Mouse (Mus musculus): ENCODE data around the gene Megf11. TPM values are rescaled to one million over a fixed set of nuclear protein-coding genes. Genes with fewer than 3 reads are reported as not detected.
"Not testable (repeated sequence)": the region's sequence is repeated elsewhere in the genome, so short reads cannot be mapped to it uniquely, and the experiment has no call there.

The Megf11 gene
- total RNA-seq, 1 experiment from 2014 or later = 0.58 TPM

DNA sequence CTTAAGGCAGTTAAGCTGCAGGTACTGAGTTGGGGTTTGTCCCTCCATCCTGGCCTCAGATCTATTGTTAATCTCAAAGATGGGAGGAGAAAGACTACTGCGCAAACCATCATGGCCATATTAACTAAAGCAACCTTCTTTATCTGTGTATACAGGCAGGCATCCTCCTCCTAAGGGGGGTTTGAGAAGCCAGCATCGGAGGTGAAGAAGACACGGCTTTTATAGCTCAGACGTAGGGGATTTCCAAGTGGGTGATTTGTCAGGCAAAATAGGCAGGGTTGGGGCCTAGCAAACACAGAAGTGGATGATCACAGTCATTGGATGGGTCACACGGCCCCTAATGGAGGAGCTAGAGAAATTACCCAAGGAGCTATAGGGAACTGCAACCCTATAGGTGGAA is 271.2 kb downstream of the Megf11 start:
- no peak for ATAC-seq (ENCODE audit: extremely low read depth, insufficient number of reproducible peaks, low FRiP score, poor library complexity, severe bottlenecking)

DNA sequence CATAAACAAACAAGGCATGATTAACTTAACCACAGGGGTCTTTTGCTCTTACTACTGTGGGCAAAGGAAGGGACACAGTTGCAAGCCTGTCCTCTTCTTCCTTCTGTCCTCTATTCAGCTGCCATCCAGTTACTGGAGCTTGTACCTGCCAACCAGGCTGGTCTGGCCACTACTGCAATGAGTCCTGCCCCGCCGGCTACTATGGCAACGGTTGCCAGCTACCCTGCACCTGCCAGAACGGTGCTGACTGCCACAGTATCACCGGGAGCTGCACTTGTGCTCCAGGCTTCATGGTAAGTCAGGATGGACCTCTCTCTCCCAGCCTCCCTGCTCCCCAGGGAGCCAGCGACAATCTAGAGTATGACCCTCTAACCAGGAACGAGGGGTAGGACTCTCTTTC is 274.8 kb downstream of the Megf11 start:
- no peak for ATAC-seq (ENCODE audit: extremely low read depth, insufficient number of reproducible peaks, low FRiP score, poor library complexity, severe bottlenecking)

DNA sequence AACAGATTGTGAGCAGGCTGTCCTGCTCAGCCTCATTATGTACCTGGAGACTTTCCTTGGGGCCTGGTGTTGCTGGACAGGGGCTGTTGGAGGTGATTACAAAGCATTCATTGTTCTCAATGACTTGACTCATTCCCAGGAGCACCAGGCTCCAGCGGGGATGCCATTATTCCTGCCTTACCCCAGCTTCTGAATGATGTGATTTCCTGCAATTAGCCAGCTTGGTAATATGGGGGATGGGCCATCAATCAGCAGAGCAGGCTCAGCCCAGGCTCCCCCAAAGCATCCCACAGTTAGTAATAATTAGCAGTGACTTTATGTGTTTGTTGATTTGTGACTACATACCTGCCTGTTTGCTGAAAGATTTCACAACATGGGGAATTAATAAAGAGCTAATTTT is 279.2 kb downstream of the Megf11 start:
- ATAC-seq (ENCODE audit: extremely low read depth, insufficient number of reproducible peaks, low FRiP score, poor library complexity, severe bottlenecking) = no peak

DNA sequence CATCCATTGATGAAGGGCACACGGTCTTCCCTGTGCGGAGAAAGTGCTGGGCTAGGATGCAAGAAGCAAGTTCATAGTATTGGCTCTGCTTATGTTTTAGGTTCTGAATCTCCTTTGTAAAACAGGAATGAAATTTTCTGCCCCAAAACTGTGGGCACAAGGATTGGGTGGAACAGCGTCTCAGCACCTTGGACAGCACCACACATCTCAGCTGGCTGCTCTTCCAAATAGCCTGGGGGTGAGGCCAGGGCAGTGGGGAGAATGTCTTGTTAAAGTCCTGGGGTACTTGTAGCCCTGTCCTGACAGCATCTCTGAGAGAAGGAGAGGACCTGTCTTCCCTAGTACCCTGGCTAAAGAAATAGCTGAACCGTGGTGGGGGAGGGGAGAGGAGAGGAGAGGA is 281.1 kb downstream of the Megf11 start:
- no peak for ATAC-seq (ENCODE audit: extremely low read depth, insufficient number of reproducible peaks, low FRiP score, poor library complexity, severe bottlenecking)

DNA sequence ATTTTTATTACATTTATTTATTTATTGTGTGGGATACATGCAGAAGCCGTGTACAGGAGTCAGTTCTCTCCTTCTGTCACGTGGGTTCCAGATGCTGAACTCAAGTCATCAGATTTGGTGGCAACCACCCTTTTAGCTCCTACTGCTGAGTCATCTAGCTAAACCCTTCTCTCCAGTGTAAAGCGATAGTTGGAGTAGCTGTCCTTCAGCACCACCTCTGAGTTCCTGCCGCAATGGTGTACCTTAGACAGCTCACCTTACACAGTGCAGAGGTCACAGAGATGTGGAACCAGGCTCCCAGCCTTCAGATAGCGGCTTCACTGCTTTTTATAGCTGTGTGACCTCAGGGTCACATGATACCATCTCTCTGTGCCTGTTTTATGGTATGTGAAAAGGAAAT is 282.1 kb downstream of the Megf11 start:
- no peak for ATAC-seq (ENCODE audit: extremely low read depth, insufficient number of reproducible peaks, low FRiP score, poor library complexity, severe bottlenecking)

DNA sequence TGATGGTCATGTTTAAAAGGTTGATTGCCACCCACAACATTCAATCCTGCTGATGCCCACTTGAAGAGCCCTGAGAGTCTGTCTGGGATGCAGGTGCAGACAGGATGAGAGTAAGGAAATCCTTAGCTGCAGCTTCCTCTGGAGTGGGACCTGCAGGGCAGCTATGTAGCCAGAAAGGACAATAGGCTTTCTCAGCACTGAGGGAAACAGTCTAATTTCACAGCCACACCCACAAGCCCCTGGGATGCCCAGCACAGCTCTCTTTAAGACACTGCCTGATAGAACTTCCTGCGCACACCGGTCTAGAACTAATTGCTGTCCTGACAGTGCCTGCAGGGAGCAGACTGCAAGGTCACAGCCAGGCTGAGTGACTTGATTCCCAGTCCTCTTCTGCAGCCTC is 282.6 kb downstream of the Megf11 start:
- no peak for ATAC-seq (ENCODE audit: extremely low read depth, insufficient number of reproducible peaks, low FRiP score, poor library complexity, severe bottlenecking)

DNA sequence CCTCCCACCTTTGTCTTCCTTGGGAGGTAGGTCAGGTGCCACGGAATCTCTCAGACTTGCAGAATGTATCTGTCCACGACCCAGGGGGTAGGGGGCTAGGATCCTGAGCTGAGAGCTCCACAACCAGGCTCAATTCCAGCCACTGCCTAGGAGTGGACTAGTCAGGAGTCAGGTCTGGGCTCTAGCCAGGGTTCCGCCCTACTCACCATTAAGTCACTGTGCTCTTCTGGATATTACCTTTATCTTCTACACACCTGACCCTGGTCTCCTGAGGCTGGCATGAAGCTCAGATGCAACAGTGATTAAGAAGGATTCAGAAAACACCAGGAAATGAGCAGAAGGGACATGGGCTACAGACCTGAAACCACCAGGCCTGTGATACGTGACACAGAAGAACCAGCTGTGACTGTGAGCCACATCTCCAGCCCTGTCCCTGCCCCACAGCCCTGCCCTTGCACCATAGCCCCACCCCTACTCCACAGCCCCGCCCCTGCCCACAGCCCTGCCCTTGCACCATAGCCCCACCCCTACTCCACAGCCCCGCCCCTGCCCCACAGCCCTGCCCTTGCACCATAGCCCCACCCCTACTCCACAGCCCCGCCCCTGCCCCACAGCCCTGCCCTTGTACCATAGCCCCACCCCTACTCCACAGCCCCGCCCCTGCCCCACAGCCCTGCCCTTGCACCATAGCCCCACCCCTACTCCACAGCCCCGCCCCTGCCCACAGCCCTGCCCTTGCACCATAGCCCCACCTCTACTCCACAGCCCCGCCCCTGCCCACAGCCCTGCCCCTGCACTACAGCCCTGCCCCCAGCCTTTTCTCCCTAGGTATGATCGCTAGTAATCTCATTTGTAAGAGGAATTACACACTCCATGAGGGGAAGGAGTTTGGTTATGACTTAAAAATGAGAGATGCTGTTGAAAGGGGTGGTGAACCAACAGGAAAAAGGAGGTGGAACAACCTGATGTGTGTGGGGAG is 286.2 kb downstream of the Megf11 start:
- not testable (repeated sequence) for ATAC-seq (ENCODE audit: extremely low read depth, insufficient number of reproducible peaks, low FRiP score, poor library complexity, severe bottlenecking)

DNA sequence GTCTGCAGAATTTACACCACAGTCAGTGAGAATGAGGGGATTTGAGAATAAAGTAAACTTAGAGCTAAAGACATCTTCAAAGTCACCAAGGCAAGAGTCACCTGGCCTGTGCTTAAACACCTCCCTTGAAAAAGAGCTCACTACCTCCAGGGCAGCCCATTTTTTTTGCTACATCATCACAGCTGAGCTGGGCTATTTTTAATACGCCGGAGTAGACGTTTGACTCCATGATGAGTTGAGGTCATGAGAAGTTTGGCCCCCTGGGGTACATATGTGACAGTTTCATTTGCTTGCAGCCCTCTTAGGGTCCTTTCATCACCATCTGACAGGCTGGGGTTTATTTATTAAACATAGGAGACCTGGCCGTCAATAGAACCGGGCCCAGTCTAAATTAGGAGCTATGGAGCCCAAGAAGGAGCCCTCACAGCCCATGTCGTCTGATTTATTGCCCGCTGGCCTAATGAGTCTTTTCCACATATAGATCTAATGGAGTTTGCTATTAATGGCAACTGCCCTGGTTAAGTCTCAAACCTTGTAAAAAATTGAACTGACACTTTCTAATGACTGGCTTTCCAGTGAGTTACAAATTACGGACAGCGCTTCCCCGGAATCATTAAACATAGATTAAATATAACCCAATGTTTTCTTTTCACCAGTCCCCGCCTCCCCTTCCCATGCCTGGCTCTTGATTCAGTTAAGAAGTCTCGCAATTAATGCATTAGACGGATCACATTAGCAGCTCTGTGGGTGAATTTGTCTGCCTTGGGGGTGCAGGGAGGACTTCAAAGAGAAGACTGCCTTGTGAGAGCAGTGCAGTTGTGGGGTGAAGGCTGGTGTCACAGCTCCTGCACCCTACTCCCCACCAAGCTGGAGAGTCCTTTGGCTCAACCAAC is 301.9 kb downstream of the Megf11 start:
- ATAC-seq (ENCODE audit: extremely low read depth, insufficient number of reproducible peaks, low FRiP score, poor library complexity, severe bottlenecking) = no peak

DNA sequence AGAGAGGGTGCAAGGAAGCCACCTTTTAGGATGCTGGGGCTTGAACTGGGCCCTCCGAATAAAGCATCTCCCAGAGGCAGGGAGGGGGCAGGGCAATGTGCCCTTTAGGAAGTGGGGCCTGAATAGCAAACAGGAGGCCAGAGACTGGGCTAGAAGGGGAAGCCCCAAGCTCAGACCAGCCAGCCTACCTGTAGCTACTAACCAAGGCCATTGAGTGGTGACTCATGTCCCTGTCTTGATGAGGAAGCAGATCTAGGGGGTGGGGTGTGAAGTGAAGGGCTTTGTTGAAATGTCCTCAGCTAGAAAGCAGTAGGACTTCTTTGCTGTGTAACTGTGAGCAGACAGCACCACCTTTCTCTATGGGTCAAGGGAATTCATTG is 302.6 kb downstream of the Megf11 start:
- no peak for ATAC-seq (ENCODE audit: extremely low read depth, insufficient number of reproducible peaks, low FRiP score, poor library complexity, severe bottlenecking)

DNA sequence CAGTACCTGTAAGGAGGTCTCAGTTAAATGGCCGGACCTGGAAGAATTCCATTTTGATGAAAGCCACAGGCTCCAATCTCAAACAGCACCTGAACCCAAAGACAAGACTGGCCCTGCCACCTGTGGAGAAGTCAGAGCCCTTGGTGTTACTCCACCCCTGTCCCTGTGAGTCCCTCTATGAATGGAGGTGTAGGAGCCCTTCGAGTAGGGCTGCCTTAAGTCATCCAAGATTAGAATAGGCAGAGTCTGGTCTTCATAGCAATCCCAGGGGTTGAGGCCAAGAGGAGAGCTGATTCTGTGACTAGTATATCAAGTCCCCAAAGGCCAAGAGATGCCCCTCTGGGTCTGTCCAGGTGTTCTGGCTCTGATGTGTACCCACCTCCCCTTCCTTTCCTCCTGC is 305.3 kb downstream of the Megf11 start:
- ATAC-seq (ENCODE audit: extremely low read depth, insufficient number of reproducible peaks, low FRiP score, poor library complexity, severe bottlenecking) = no peak

DNA sequence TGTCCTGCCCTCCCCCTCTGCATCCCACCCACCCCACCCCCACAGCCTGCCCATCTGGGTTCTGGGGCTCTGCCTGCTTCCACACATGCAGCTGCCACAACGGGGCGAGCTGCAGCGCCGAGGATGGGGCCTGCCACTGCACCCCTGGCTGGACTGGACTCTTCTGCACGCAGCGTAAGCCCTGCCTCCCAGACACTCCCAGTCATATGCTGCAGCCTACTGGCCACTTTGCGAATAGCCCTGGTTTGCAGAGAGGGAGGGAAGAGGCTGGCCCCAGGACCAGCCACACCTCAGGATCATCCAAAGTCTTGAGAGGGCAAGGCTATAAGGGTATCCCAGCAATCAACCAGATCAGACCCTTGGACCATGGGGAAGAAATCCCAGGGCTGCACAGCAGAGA is 305.8 kb downstream of the Megf11 start:
- no peak for ATAC-seq (ENCODE audit: extremely low read depth, insufficient number of reproducible peaks, low FRiP score, poor library complexity, severe bottlenecking)

DNA sequence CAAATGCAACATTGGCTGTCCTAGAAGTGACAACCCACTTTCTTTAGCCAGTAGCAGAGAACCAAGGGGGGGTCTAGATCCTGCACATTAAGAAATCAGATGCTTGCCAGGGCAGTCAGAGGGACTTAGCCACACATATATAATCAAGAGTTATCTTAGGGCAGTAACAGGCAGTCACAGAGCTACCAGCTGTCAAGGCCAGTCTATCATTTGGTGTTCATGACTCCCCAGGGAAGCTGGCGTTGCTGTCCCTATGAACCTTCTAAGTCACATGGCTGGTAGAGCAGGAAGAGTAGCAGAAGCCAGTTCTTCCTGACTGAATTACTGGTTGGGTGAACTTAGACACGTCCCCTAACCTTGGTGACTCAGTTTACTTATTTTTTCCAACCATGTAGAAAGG is 307.7 kb downstream of the Megf11 start:
- no peak for ATAC-seq (ENCODE audit: extremely low read depth, insufficient number of reproducible peaks, low FRiP score, poor library complexity, severe bottlenecking)

DNA sequence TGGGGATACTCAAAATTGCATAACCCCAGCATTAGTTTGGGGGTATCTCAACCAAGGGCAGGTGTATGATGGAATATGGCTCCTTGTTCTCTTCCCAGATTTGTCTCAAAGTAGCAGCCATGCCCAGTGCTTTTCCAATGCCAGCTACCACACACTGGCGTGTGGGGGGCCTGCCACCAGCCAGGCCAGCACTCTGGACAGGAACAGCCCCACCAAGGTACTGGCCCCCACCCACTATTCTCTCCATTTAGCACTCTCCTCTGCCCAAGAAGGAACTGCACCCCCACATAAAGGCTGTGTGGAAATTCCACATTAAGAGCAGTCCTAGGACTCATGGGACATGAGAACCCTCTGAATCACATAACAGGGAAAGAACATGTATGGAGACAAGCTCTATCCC is 309.8 kb downstream of the Megf11 start:
- ATAC-seq (ENCODE audit: extremely low read depth, insufficient number of reproducible peaks, low FRiP score, poor library complexity, severe bottlenecking) = no peak

DNA sequence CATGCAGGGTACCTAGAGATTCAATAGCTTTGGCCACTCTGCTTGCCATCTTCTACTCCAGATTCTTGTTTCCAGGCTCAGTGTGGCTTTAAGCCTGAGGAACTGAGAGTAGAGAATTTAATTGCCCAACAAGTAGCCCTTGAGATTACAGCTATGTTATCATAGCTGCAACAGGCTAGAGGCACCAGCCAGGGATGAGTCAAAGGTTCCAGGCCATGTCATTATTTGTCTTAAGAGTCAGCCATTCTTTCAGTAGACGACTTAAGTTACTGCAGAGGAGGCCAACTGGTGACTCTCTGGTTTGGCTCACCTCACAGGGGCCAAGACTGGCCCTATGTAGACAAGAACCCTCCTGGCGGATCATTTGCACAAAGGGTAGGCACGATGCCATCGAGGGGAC is 311.0 kb downstream of the Megf11 start:
- no peak for ATAC-seq (ENCODE audit: extremely low read depth, insufficient number of reproducible peaks, low FRiP score, poor library complexity, severe bottlenecking)

DNA sequence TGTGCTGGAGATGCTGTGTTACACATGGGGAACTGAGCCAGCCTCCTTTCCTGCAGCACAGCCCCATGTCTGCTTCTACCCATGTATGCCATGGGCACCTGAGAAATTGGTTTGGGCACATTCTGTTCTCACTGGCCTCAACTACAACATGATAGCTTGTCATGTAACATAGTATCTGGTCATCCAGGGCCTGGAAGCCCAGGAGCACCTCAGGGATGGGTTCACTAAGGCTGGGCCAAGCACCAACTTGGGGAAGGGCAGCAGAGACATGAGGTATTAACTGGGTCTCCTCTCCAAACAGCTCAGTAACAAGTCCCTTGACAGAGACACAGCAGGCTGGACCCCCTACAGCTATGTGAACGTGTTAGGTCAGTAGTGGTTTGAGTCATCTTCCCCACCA is 311.6 kb downstream of the Megf11 start:
- no peak for ATAC-seq (ENCODE audit: extremely low read depth, insufficient number of reproducible peaks, low FRiP score, poor library complexity, severe bottlenecking)

DNA sequence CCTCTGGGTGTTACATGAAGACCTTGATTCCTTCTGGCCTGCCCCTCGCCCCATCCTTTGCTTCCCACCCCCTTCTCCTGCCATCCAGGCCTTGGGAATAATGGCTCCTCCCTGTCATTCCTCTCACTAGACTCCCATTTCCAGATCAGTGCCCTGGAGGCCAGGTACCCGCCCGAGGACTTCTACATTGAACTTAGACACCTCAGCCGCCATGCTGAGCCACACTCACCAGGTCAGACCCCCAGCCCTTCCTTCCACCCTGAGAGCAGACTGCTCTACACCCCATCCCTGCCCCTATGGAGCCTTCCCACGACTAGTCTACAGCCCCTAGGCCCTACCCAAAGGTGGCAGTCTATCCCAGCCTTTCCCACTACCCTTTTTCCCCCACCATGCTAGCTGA is 312.3 kb downstream of the Megf11 start:
- ATAC-seq (ENCODE audit: extremely low read depth, insufficient number of reproducible peaks, low FRiP score, poor library complexity, severe bottlenecking) = no peak

DNA sequence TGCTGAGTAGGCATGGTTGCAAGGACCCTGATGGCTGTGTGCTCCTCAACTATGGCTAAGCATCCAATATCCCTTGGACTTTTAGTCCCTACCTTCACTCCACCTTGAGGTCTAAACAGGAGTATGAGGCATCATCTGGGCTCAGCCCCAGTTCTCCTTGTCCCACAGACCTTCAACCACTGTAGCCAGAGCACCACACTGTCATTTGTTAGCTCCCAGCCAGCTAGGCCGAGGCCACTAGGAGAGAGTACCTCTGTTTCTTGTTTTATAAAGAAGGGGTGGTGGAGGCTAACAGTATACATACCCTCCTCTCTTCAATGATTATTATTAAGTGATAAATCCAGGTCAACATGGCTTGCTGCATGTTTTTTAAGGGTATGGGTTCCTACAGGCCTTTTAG is 313.2 kb downstream of the Megf11 start:
- no peak for ATAC-seq (ENCODE audit: extremely low read depth, insufficient number of reproducible peaks, low FRiP score, poor library complexity, severe bottlenecking)

DNA sequence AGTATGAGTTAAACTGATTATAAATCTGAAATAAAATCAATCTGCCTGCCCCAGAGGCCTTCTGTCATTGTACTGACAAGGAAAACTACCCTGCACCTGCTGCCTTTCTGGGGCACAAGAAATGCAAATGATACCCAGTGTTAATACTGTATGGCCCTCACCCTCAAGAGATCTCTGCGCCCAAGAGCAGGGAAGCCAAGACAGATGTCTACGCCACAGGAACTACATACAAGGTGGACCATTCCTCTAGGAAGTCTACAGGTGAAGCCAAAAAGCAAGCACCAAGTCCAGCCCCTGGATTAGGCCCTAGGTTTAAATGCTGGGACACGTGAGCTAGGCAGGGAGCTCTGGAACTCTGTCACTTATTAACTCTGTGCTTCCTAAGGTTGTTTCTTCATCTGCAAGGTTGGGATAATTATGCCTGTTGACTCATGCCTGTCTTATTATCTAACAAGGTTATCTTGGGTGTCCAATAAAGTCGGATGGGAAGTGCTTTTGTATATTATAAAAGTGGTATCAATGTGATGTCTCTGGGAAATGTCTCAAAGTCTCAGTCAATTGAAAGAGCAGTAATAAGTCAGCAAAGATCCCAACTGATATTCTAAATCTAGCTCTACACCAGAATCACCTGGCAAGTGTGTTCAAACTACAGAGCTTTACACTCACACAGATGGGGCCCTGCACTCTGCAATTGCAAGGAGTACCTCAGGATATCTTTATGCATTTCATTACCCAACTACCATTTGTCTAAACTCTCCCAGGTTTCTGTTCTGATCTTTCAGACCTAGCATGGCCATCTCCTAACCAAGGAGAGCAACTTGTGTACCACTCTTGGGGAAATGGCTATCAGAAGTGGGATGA is 315.3 kb downstream of the Megf11 start:
- no peak for ATAC-seq (ENCODE audit: extremely low read depth, insufficient number of reproducible peaks, low FRiP score, poor library complexity, severe bottlenecking)

DNA sequence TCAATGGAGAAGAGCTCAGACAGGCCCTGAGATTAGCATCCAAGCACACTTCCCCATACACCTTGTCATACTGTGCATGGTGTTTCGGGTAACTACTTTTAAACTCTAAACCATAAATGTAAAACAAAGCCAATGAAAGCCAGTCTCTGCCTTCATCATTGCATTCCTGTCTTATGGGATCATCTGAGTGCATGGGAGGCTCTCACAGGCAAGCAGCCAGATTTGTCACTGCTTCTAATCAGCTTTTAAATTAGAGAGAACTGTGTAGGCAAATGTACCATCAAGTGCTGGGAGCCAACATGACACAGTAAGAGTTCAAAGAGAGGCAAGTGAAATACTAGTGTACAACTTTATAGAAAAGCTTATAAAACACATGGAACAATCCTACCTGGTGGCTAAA is 316.2 kb downstream of the Megf11 start:
- ATAC-seq (ENCODE audit: extremely low read depth, insufficient number of reproducible peaks, low FRiP score, poor library complexity, severe bottlenecking) = no peak

All from neutrophil, adult 5-6 weeks (primary cell).